Mouse (Mus musculus) G1E (cell line): ENCODE data around the gene Tmub2. TPM values are rescaled to one million over a fixed set of nuclear protein-coding genes. Genes with fewer than 3 reads are reported as not detected.

Experiments
- ATAC-seq: 2 replicates; pipeline ENCODE4 v1.8.0; 2016; ENCODE audit warnings: mild to moderate bottlenecking; ENCODE audit not compliant: insufficient number of reproducible peaks, poor library complexity, low FRiP score, severe bottlenecking; ENCODE audit errors: extremely low read depth
- DNase-seq: peaks from one replicate; pipeline ENCODE4 v3.0.0; 2012; ENCODE audit warnings: low spot score
- H3K27me3 ChIP-seq: 2 replicates; pipeline ENCODE4 v1.6.1; 2012; ENCODE audit warnings: mild to moderate bottlenecking, low read length, inconsistent platforms; ENCODE audit not compliant: insufficient read depth
- H3K36me3 ChIP-seq: replicated peaks from 2 replicates; pipeline ENCODE3; 2012; ENCODE audit warnings: mild to moderate bottlenecking, inconsistent platforms
- H3K4me1 ChIP-seq: 2 replicates; pipeline ENCODE4 v1.6.1; 2012; ENCODE audit warnings: low read depth, low read length, inconsistent platforms, mixed read lengths; ENCODE audit not compliant: insufficient read depth
- H3K4me3 ChIP-seq: 2 replicates; pipeline ENCODE4 v1.5.1; 2012; ENCODE audit warnings: low read depth, mild to moderate bottlenecking, inconsistent platforms, low read length, moderate library complexity, mixed read lengths
- H3K9me3 ChIP-seq: replicated peaks from 2 replicates; pipeline ENCODE4 v1.6.1; 2012; ENCODE audit warnings: inconsistent platforms
- CTCF ChIP-seq: IDR thresholded peaks from 2 replicates; pipeline ENCODE4 v1.5.1; 2012; ENCODE audit warnings: low read depth, low read length, inconsistent platforms, mixed read lengths
- GATA1 ChIP-seq: IDR thresholded peaks from 2 replicates; pipeline ENCODE4 v1.6.1; 2012; ENCODE audit warnings: borderline replicate concordance, low read length, inconsistent platforms, mixed read lengths
- GATA2 ChIP-seq: IDR thresholded peaks from 2 replicates; pipeline ENCODE4 v1.6.1; 2012; ENCODE audit warnings: low read depth, low read length, inconsistent platforms, borderline replicate concordance
- POLR2AphosphoS5 ChIP-seq: IDR thresholded peaks from 2 replicates; pipeline ENCODE4 v1.6.1; 2012; ENCODE audit warnings: low read depth, low read length, inconsistent platforms; ENCODE audit not compliant: insufficient replicate concordance
- TAL1 ChIP-seq: conservative IDR thresholded peaks from 2 replicates; pipeline ENCODE4 v1.6.1; 2012; ENCODE audit warnings: low read depth, low read length, inconsistent platforms, mixed read lengths
- polyA plus RNA-seq: library from polyadenylated mRNA; stranded (reverse); fragments of >175 nt; gene quantifications from 2 replicates; pipeline ENCODE4 v1.2.3, GENCODE M21; 2012
- total RNA-seq, 2 experiments: library from RNA; stranded (forward) in 1 of 2; stranded (reverse) in 1 of 2; fragments of 200-1000 nt in 1 of 2; fragments of >200 nt in 1 of 2; fragmentation: Nextera tagmentation in 1 of 2; gene quantifications; 2 replicates each; pipeline ENCODE4 v1.2.3; 2014 to 2017

The Tmub2 gene
- total and polyA plus RNA-seq, 3 experiments, result 17.9 to 30.3 (median 27.2) TPM

DNA sequence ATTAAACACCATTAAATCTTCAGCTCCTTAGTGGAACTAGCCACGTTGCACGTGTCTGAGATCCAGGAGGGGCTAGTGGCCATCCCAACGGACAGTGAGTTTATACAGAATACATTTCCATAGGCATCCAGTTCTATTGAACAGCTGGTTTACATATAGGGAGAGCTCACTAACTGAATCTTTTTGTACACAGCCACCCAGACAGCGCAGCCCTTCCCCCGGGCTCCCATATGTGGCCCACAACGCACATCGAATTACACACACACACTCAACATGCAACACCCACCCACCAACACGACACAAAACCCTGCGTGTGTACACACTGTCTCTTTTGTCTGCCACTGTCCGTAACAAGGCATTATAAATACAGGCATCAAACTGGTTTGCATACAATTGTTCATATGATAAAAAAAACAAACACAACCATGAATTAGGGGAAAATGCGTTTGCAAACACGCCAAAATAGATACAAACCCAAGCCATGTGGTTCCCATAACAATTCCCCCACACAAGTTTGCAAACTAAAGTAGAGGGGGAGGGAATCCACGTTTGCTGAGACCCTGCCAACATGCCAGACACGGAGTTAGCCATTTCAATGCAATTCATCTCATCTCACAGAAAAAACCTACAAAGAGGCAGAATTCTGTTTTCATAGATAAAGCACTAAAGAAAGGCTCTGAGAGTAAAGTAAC, 39.0 kb upstream of the Tmub2 start:
- H3K4me3 ChIP-seq, result no peak overlapping the region; the same call in 1 of the 2 replicates

GRCm38 (mm10) chr11:102246273-102246635, 38.5 kb upstream of the Tmub2 start:
- Histone ChIP-seq H3K27me3 (peaks cover 20% of the 10 kb centered on the region), H3K4me3 (no peak overlapping the region), H3K4me1 (peaks cover 34% of the 10 kb centered on the region), H3K9me3 (no peaks in the 10 kb centered on the region), H3K36me3 (peaks cover 10% of the 10 kb centered on the region)
- ATAC-seq (no peak), DNase-seq (no peak)
- no peak for TF ChIP-seq GATA2
- TF ChIP-seq CTCF, result no peak
- TF ChIP-seq TAL1, result no peak
- no peak for TF ChIP-seq POLR2AphosphoS5
- TF ChIP-seq GATA1, result no peak

More for the DNA sequence above, 39.0 kb upstream of the Tmub2 start:
- no peak for DNase-seq
- Histone ChIP-seq H3K9me3 (no peaks in the 10 kb centered on the region), H3K27me3 (peaks cover 23% of the 10 kb centered on the region), H3K36me3 (peaks cover 5% of the 10 kb centered on the region), H3K4me1 (peaks cover 32% of the 10 kb centered on the region)
- ATAC-seq, result no peak
- TF ChIP-seq GATA2, result no peak
- TF ChIP-seq TAL1, result no peak
- TF ChIP-seq CTCF, result no peak
- no peak for TF ChIP-seq GATA1
- TF ChIP-seq POLR2AphosphoS5, result no peak

DNA sequence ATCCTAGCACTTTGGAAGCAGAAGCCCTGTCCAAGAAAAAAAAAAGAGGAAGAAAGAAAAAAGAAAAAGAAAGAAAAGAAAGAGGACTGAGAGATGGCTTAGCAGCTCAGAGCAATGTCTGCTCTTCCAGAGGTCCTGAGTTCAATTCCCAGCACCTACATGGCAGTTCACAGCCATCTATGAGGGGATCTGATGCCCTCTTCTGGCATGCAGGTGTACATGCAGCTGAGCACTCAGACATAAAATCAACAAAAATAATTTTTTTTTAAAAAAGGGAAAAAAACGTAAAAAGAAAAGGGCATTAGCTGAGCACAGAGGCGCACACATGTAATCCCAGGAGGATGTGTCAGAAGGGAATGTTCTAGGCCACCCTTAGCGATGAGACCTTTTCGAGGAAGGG, 37.9 kb upstream of the Tmub2 start:
- Histone ChIP-seq H3K4me1 (peaks cover 34% of the 10 kb centered on the region), H3K4me3 (no peak overlapping the region), H3K27me3 (peaks cover 14% of the 10 kb centered on the region), H3K36me3 (peaks cover 16% of the 10 kb centered on the region), H3K9me3 (no peaks in the 10 kb centered on the region)
- DNase-seq, result no peak
- ATAC-seq, result no peak
- TF ChIP-seq TAL1 (no peak), CTCF (peak; percentile 5; the same call in 1 of the 2 replicates)

DNA sequence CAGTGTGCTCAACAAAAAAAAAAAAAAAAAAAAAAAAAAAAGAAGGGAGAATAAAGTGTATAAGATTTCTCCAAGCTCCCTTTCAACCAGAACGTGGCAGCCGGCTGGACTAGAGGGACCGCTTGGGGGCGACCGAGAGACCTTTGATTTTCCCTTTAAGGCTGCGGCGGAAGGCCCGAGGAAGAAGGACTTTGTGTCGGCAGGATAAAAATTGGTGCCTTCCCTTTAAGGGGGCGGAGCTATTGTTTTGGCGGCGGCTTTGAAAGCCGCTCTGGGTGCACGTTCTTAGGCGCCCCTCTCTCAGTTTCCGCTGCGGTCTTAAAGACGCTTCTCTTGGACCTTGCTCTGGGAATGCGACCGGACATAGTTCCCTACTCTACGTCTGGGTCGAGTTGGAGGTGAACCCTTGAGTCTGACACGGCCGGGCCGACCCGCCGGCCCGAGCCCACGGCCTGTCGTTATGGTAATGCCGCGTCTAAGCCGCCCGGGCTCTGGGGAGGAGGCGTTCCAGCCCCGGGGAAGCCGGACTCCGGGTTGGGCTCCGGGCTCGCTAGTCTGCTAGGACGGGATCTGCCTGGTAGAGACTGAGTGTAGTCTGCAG, 36.0 kb upstream of the Tmub2 start, which contains the start of gene BC030867:
BC030867 (plus strand) TSS at position 253 of the 601 bp plus-strand sequence.
- peak within 1 kb of the TSS; percentile 88 for H3K4me3 ChIP-seq
- ATAC-seq, result peak; percentile 68
- TF ChIP-seq GATA1 (no peak), CTCF (0 out of 2 replicates have a peak, but pooled peaks have one; percentile 23)

DNA sequence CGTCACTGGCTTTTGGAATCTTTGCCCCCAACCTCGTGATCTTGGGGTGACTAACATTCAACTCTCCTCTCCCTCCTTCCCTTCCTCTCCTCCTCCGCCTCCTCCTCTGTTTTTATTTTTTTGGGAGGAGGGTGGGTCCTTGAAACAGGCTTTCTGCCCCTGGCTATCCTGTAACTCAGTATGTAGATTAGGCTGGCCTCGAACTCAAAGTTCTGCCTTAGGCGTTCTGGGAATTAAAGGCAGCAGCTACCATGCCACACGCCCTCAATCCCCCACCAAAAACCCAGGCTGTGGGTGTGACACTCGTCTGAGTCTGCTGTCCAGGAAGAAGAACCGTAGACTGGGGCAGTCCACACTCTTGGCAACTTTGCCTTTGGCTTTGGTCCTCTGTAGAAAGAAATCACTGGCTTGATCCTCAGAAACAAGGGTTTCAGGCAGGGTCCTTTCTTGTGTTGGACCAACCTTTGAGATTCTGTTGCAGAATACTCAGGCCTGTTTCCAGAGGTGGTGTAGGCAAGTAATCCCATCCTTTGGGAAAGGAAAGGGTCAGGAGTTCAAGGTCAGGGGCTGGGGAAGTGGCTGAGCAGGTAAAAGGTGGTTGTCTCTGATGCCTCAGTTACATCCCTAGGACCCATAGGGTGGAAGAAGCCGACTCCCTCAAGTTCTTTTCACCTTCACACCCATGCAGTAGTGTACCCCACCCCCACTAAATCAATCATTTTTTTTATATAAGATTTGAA, 35.2 kb upstream of the Tmub2 start:
- H3K9me3 ChIP-seq, result no peaks in the 10 kb centered on the region
- peak overlapping the region; percentile 88 for H3K4me3 ChIP-seq
- DNase-seq (no peak), ATAC-seq (no peak)
- peaks cover 39% of the 10 kb centered on the region for H3K36me3 ChIP-seq
- TF ChIP-seq POLR2AphosphoS5 (no peak), TAL1 (no peak), GATA2 (no peak), GATA1 (no peak), CTCF (no peak)
- H3K27me3 ChIP-seq, result peaks cover 11% of the 10 kb centered on the region
- peaks cover 29% of the 10 kb centered on the region for H3K4me1 ChIP-seq

More for the DNA sequence above, 36.0 kb upstream of the Tmub2 start, which contains the start of gene BC030867:
- H3K4me1 ChIP-seq, result peaks cover 34% of the 10 kb centered on the region
- H3K27me3 ChIP-seq, result peaks cover 13% of the 10 kb centered on the region
- no peaks in the 10 kb centered on the region for H3K9me3 ChIP-seq
- peak; percentile 81 for DNase-seq
- peaks cover 31% of the 10 kb centered on the region for H3K36me3 ChIP-seq

DNA sequence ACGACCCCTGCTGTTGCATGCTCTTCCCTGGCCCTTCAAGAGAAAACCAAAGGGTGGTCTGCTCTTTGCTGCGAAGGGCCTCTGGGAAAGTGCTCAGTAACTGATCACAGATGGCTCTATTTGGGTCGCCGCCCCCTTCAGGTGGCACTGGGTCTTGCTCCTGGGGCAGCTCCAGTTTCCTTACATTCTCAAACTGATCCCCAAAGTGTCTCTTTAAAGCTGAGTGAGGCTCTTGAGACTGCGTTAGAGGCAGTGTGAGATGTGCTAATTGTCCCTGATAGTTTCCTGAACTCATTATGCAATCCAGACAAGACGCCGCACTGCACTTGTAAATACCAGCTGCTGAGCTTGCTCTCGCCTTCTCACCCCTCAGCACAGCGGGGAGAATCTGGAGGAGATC, 27.2 kb upstream of the Tmub2 start:
- H3K36me3 ChIP-seq, result peaks cover 95% of the 10 kb centered on the region
- no peaks in the 10 kb centered on the region for H3K9me3 ChIP-seq
- no peak for TF ChIP-seq POLR2AphosphoS5
- TF ChIP-seq CTCF, result no peak
- TF ChIP-seq GATA1, result no peak
- TF ChIP-seq TAL1, result no peak
- TF ChIP-seq GATA2, result no peak
- peaks cover 2% of the 10 kb centered on the region; the same call in 1 of the 2 replicates for H3K4me1 ChIP-seq
- H3K4me3 ChIP-seq, result no peak overlapping the region
- no peak for ATAC-seq
- H3K27me3 ChIP-seq, result no peaks in the 10 kb centered on the region
- peak; percentile 19 for DNase-seq
